Mouse (Mus musculus): ENCODE data around the gene Ikzf1.

Ikzf1 gene

DNA sequence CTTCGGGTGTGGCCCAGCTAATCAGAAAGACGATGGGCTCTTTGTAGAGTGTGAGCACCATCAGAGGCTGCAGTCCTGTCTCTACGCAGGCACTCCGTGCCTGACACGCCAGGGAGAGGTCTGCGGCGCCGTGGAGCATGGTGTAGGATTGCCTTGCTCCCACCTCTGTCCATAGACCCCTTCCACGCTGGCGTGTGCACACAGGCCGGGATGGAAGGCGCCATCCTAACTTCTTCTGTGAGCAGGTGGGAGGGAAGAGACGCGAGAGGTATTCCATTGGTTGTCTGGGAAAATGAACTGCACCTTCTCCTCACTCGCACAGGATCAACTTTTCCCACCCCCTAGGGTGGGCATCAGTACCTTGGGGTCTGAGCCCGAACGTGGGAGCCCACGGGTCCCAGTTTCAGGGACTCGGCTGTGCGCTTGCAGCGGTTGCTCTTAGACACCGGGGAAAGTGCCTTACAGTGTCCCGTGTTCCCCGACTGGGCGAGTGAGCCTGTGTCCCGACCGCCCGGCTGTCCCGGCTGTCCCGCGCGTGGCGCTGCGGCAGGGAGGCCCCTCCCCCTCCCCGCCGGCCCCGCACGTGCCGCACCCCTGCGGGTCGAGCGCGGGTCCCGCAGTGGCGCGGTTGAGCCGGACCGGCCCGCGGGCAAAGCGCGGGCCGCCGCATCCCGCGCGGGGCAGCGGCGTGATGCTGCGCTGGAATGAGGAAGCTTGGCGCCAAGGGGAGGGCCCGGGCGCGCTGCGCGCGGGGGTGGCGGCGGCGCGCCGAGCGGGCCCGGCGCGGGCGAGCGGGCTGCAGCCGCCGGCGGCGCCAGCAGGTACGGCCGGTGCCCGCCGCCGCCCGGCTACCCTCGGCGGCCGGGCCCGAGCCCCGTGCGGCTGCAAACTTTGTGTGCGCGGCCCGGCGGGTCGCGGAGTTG lies at the start of gene Ikzf1:
Ikzf1 (plus strand) TSS at position 74 of the 923 bp plus-strand sequence.
- in situ Hi-C loops (cut with MboI; ENCODE audit: low pct_unique_long_range_greater_than_20kb in 1 of 2, low sequenced_read_pairs in 2 of 2, unreplicated experiment in 1 of 2), result no loop called here

GRCm38 (mm10) chr11:11644303-11644702 lies 40.5 kb upstream of the Ikzf1 start:
- in situ Hi-C loops (cut with MboI; ENCODE audit: low pct_unique_long_range_greater_than_20kb in 1 of 2, low sequenced_read_pairs in 2 of 2, unreplicated experiment in 1 of 2), result no loop called here

- in situ Hi-C loops (cut with MboI; ENCODE audit: low pct_unique_long_range_greater_than_20kb in 1 of 2, low sequenced_read_pairs in 2 of 2, unreplicated experiment in 1 of 2), result no loop called here
Observed at GRCm38 (mm10) chr11:11656388-11656787, 28.4 kb upstream of the Ikzf1 start.

- in situ Hi-C loops (cut with MboI; ENCODE audit: low pct_unique_long_range_greater_than_20kb in 1 of 2, low sequenced_read_pairs in 2 of 2, unreplicated experiment in 1 of 2), result no loop called here
Observed at GRCm38 (mm10) chr11:11656995-11657530, 27.7 kb upstream of the Ikzf1 start.

DNA sequence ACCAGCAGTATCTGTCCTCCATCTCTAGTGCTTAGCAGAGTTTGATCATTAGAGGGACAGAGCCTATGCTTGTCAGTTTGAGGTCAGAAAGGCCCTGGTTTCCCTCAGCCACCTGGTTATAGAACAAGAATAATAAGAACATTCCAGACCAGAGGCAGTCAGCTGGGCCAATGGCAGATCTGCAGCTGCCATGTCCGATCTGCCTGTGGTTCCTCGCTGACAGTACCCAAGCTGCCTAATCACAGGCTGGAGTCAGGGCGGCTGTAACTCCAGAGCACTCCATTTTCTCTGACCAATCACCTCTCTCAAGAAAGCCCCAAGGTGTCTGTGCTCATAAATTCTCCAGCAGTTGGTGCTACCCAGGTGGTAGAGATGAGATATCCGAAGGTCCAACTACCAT lies 27.2 kb upstream of the Ikzf1 start:
- in situ Hi-C loops (cut with MboI; ENCODE audit: low pct_unique_long_range_greater_than_20kb in 1 of 2, low sequenced_read_pairs in 2 of 2, unreplicated experiment in 1 of 2), result no loop called here

DNA sequence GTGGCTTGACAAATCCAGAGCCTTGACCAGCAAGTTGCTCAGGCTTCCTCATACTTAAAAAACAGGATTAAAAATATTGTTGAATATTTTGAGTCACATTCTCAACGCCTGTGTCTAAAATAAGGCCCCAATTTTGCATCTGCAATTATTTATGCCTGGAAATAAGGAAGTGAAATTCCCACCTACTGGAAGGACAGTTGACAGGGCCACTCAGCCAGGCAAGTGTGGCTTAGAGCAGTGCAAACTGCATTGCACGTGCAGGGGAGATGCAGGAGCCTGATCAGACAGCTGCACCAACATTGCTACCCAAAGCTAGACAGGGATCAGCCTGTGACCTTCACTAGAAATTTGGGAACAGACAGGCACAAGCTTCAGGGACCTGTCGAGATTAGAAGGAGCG lies 26.0 kb upstream of the Ikzf1 start:
- in situ Hi-C loops (cut with MboI; ENCODE audit: low pct_unique_long_range_greater_than_20kb in 1 of 2, low sequenced_read_pairs in 2 of 2, unreplicated experiment in 1 of 2), result no loop called here

- in situ Hi-C loops (cut with MboI; ENCODE audit: low pct_unique_long_range_greater_than_20kb in 1 of 2, low sequenced_read_pairs in 2 of 2, unreplicated experiment in 1 of 2), result no loop called here
Observed at GRCm38 (mm10) chr11:11660651-11661050, 24.2 kb upstream of the Ikzf1 start.

DNA sequence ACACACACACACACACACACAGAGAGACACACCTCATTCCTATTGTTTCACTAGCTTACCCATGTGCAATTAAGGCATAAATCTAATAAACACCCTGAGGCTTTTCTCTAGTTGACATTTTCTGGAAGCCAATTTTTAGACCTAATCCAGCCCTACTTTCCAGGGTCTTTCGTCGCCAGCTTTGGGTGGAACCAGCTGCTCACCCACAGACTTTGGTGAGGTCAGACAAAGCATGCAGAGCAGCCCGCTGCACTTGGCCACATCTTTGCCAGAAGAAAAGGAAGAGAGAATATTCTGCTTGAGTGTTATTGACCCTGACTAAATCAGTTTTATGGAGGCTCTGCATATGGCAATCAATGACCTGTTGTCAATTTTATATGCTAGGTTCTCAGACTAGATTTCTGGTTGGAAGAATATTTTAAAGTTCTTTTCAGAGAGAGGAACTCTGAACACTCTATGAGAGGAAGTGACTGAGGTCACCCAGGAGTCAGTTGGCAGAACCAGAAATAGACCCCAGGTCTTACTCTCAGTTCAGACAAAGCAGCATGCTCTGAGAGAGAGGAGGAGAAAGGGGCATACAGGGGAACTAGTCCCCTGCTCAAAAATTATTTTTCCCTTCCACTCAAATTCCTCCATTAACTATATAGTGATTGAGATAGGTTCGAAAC lies 17.4 kb upstream of the Ikzf1 start:
- in situ Hi-C loops (cut with MboI; ENCODE audit: low pct_unique_long_range_greater_than_20kb in 1 of 2, low sequenced_read_pairs in 2 of 2, unreplicated experiment in 1 of 2), result no loop called here

GRCm38 (mm10) chr11:11667922-11668290 lies 16.9 kb upstream of the Ikzf1 start:
- in situ Hi-C loops (cut with MboI; ENCODE audit: low pct_unique_long_range_greater_than_20kb in 1 of 2, low sequenced_read_pairs in 2 of 2, unreplicated experiment in 1 of 2), result no loop called here

GRCm38 (mm10) chr11:11672974-11673373 lies 11.8 kb upstream of the Ikzf1 start:
- in situ Hi-C loops (cut with MboI; ENCODE audit: low pct_unique_long_range_greater_than_20kb in 1 of 2, low sequenced_read_pairs in 2 of 2, unreplicated experiment in 1 of 2), result no loop called here

DNA sequence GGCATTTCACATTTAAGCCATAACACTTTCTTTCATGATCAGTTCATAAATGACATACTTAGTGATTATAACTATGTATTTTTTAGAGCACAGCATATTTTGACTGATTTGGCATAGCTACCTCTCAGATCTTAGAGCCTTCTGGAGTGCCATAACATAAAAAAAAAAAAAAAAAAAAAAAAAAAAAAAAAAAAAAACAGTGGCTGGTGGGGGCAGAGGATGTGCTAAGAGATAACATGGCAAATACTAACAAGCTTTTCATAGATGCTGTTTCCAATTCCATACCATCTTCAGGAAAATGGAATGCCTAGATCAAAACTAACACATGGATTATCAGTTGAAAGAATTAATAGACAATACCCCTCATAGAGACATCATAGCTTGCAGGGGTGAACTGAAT lies 9.7 kb upstream of the Ikzf1 start:
- in situ Hi-C loops (cut with MboI; ENCODE audit: low pct_unique_long_range_greater_than_20kb in 1 of 2, low sequenced_read_pairs in 2 of 2, unreplicated experiment in 1 of 2), result no loop called here

DNA sequence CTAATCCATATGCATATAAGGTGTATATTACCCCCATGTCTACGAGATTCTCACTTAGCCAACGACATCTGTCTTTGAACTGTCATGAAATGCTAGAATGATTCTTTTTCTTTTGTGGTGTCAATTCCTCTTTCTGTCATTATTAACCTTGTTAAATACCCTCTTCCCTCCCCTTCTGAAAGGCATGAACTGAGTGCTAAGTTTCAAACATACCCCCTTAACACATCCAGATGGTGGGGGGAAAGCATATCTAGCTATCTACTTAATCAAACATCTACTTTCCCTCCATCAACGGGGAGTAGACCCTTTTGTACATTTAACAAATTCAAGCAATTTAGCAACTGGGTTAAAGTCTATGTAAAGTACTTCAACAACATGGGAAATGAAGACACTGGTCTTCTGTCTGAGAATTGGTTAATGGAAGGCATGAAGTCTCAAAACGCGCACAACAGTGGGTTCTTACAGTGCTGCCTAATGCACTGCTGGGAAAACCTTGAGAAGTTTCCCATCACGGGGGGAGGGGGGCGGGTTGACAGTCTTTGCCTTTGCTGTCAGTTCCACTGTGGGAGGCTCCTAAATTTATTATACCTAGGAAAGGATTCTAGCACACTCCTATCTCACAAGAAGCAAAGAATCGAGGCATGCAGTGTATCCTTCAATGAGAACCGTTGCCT lies 8.6 kb upstream of the Ikzf1 start:
- in situ Hi-C loops (cut with MboI; ENCODE audit: low pct_unique_long_range_greater_than_20kb in 1 of 2, low sequenced_read_pairs in 2 of 2, unreplicated experiment in 1 of 2), result no loop called here

- in situ Hi-C loops (cut with MboI; ENCODE audit: low pct_unique_long_range_greater_than_20kb in 1 of 2, low sequenced_read_pairs in 2 of 2, unreplicated experiment in 1 of 2), result no loop called here
Observed at GRCm38 (mm10) chr11:11677165-11677564, 7.6 kb upstream of the Ikzf1 start.

DNA sequence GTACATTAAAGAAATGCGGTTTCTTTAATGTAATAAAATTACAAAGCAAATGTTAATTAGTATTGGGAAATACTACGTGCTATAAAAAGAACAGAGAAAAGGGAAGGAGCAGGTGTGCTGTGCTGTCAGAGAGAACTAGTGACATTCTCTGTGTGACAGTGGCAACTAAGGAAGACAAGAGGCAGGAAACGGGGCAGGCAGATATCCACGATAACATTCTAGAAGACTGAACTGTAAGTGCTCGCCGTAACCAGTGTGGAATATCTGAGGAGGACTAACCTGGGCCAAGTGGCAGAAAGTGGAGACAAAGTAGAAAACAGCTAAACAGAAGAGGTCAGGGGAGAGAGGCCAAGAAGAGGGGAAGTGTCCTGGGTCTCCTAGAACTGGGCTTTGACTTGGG lies 5.8 kb upstream of the Ikzf1 start:
- in situ Hi-C loops (cut with MboI; ENCODE audit: low pct_unique_long_range_greater_than_20kb in 1 of 2, low sequenced_read_pairs in 2 of 2, unreplicated experiment in 1 of 2), result no loop called here

DNA sequence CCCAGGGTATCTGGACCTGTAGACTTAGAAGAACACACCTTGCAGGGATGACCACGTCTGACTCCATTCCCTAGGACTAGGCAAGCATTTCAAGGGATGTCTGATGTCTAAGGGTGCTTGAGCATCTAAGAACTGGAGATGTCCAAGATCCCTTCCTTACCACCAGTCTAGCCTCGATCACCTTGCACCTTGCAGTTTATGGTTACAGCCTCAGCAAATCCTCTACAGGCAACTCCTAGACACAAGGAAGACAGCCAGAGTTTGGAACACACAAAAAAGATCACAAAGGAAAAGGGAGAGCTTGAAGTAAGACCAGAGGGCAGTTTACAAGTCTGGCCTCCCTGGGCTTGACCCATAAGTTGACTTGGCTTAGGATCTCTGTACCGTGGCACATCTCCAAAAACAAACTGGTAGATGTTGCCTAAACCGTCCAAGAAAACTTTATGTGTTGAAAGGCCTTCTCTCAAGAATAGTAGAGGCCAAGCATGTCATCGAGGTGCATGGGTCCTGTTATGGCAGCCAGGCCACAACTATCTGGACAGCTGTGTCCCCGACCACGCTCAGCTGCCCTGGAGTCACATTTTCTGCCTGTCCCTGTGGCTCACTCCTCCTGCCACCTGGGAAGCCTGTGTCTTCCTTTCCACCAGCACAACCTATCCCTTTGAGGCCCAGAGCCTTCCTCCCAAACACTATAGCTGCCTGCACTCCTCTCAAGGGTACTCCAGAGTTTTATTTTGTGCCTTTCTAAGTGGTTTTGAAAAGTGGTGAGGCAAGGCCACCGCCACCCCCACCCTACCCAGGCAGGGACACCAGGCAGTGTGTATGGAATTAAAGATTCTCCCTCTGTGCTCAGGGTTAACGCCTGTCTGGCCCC lies 510 bp upstream of the Ikzf1 start:
- in situ Hi-C loops (cut with MboI; ENCODE audit: low pct_unique_long_range_greater_than_20kb in 1 of 2, low sequenced_read_pairs in 2 of 2, unreplicated experiment in 1 of 2), result no loop called here

DNA sequence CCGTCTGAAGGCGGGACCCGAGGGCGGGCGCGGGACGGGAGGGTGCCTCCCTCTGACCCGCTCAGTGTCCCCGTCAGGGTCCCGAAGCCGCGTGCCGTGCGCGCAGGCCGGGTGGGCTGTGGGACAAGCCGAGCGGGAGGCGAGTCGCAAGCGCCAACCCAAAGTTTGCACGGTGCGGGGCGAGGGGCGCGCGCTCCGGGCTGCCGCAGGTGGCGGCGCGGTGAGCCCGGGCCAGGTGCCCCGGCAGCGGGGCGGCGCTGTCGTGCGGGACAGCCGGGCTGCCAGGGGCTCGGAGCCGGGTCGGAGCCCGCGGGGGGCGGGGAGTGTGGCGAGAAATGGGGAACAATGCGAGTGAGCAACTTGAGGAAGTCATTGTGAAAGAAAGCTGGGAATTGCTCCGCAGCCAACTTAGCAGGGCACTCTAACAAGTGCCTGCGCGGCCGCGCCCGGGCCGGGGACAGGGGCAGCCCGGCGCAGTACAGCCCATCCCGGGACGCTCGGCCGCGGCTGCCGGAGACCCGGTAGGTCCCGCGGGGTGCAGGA lies 1.1 kb downstream of the Ikzf1 start:
- in situ Hi-C loops (cut with MboI; ENCODE audit: low pct_unique_long_range_greater_than_20kb in 1 of 2, low sequenced_read_pairs in 2 of 2, unreplicated experiment in 1 of 2), result no loop called here

GRCm38 (mm10) chr11:11686569-11687051 lies 1.8 kb downstream of the Ikzf1 start:
- in situ Hi-C loops (cut with MboI; ENCODE audit: low pct_unique_long_range_greater_than_20kb in 1 of 2, low sequenced_read_pairs in 2 of 2, unreplicated experiment in 1 of 2), result no loop called here

All from mouse embryonic stem cell (cell line).